8 mouse cellular contexts compared by ENCODE assay signal in genomic region chr15:92264980-92265707, GRCm38 (mm10).
DNase-seq lines count a peak whose midpoint lies in the region.

No protein-coding gene starts in this region.

- peak; percentile 22 for DNase-seq in gastrocnemius, postnatal 10 days
- DNase-seq in gastrocnemius, postnatal 25 days = no peak
- peak; percentile 73 for DNase-seq in 416B (ENCODE audit: low read depth)
- DNase-seq in adrenal gland, postnatal 10 days = peak; percentile 50
- DNase-seq in fibroblast of lung, adult 2 months (ENCODE audit: low read depth) = peak; percentile 62
- DNase-seq in layer of hippocampus, adult 11-12 months (ENCODE audit: low spot score) = peak; percentile 78
- peak; percentile 45 for DNase-seq in lung, postnatal 14 days
- peak; percentile 21 for DNase-seq in thymus, postnatal 14 days
